Mouse (Mus musculus) megakaryocyte-erythroid progenitor cell, adult 5-6 weeks (primary cell): ENCODE data around the gene Slamf9. TPM values are rescaled to one million over a fixed set of nuclear protein-coding genes. Genes with fewer than 3 reads are reported as not detected.

Experiments
- ATAC-seq: replicated peaks from 2 replicates; pipeline ENCODE4 v1.8.0; 2016; ENCODE audit warnings: mild to moderate bottlenecking, inconsistent platforms; ENCODE audit not compliant: severe bottlenecking, poor library complexity, low FRiP score, low TSS enrichment
- total RNA-seq, 2 experiments: library from RNA; stranded (forward) in 1 of 2; stranded (reverse) in 1 of 2; fragments of 200-1000, 215-1000 nt in 1 of 2; fragments of >200 nt in 1 of 2; fragmentation: Nextera tagmentation in 1 of 2; gene quantifications; 2 replicates each; pipeline ENCODE4 v1.2.3; 2014 to 2017

The Slamf9 gene
- total RNA-seq, 2 experiments from 2014 or later: not detected

DNA sequence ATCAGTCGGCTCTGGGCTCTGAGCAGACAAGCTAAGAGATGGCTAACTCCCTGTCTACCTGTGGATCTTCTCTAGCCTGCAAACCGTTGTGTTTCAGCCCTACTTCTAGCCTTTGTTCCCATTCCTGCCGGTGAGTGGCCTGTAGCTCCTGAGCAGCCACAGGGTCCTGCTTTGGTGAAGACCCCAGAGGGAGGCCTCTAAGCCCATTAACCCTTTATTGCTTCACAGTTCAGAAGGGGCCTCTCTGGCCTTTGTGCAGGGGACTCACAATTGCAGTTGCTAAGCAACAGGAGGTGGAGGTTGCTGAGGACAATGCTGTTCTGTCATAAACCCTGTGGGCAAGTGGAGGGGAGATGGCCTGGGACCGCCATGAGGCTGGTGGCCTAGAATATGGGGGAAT, 11.1 kb downstream of the Slamf9 start:
- no peak for ATAC-seq

- ATAC-seq: no peak
These were observed 11.5 kb downstream of the Slamf9 start for GRCm38 (mm10) chr1:172486651-172487050.

DNA sequence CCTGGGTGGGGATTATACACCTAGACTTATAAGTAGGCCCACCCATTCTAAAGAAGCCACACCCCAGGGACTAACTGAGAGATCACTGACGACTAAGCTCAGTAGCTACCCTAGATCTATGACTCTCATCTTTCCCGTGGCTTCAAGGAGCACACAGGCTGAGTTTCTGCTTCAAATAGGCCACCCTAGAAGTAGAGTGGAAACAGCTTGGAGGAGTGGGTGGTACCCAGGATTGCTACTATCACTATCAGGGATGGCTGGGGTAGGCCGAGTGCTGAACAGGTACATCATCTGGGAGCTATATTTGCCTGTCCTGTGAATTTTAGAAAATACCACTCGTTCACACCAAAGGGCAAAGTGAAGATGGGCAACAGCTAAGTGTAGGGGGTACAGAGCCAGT, 12.7 kb downstream of the Slamf9 start:
- no peak for ATAC-seq

DNA sequence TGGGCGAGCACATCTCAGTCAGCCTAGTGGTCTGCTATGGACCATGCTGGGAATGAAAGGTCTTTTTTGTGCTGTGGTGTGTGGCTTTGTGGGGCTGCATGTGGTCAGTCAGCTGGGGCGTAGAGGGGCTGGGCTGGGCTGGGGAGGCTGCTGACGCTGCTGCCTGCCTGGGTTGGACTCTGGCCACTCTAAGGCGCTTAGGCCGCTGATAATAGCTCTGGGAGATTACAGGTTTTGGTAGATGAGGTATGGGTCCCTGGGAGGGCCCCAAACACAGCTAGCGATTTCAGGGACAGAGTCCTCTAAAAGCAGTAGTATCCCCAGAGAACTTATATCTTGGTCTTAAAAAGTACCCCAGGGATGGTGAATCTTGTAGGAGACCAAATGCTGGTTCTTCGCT, 13.7 kb downstream of the Slamf9 start:
- ATAC-seq: no peak

GRCm38 (mm10) chr1:172489585-172490250, 14.6 kb downstream of the Slamf9 start:
- ATAC-seq: 0 out of 2 replicates have a peak, but pooled peaks have one; percentile 7

DNA sequence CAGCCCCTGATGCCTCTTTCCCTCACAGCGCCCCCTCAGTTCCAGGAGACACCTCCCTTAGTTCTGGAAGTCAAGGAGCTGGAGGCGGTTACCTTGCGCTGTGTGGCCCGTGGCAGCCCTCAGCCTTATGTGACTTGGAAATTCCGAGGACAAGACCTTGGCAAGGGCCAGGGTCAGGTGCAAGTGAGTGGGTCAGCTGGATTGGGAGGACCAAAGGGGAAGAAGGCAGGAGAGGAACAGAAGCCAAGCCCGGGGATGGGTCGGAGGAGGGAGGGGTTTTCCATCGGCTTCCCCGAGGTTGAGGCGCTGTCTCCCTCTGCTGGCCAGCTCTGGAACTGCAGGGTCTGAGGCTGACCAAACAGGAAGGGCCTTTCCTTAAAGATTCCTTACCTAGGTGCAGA, 15.1 kb downstream of the Slamf9 start:
- peak; percentile 59 for ATAC-seq

DNA sequence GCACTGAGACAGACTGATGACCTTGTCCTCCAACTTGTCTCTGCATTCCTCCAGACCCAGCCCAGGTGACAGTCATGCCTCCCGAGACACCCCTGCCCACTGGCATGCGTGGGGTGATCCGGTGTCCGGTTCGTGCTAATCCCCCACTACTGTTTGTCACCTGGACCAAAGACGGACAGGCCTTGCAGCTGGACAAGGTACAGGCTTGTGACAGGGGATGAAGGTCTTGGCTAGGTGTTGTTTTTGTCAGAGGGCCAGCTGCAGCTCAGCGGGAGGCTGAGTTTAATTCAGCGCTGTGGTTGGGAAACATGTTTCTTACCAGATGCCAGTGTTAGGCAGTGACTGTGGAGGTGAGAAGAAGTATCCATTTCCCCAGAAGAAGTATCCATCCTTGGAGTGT, 16.9 kb downstream of the Slamf9 start:
- ATAC-seq: no peak

DNA sequence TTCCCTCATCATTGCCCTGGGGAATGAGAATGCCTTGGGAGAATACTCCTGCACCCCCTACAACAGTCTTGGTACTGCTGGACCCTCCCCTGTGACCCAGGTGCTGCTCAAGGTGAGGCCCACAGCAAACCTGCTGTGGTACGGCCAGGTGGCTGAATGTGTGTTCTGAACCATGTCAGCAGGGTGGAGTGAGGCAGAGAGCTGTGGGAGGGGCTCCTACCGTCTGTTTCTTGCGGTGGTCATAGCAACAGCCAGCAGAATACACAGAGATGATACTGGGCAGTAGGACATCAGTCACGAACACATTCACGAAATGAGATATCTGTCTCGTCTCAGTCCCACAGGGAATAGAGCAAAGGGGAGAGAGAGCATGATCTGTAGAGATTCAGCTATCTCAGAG, 18.4 kb downstream of the Slamf9 start:
- ATAC-seq: no peak

DNA sequence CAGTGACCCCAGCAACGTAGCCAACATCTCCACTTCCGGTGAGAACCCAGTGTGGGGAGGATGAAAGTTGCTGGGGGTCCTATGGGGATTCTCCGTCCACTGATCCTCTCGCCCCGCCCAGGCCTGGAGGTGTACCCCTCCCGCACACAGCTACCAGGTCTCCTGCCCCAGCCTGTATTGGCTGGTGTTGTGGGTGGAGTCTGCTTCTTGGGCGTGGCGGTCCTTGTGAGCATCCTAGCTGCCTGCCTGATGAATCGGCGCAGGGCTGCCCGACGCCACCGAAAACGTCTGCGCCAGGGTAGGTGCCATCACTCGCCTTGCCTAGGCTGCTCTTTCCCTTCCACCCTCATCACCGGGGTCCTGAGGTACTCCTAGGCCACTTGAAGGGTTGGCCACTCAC, 20.9 kb downstream of the Slamf9 start:
- no peak for ATAC-seq

DNA sequence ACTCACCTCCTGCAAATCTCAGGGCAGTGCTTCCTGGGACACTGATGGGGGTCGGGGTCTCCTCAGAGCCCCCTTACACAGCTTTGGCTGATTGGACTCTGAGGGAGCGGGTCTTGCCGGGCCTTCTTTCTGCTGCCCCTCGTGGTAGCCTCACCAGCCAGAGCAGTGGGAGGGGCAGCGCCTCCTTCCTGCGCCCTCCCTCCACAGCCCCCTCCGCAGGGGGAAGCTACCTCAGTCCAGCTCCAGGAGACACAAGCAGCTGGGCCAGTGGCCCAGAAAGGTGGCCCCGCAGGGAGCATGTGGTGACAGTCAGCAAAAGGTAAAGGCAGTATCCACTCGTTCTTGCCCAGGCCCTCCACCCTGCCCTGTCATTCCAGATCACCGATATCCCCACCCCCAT, 22.3 kb downstream of the Slamf9 start:
- no peak for ATAC-seq

GRCm38 (mm10) chr1:172499765-172500441, 24.7 kb downstream of the Slamf9 start, which contains the start of gene Tagln2:
Gene Tagln2 (plus strand): TSS chr1:172500047.
- ATAC-seq: peak; percentile 48

- peak; percentile 9 for ATAC-seq
These were observed 25.6 kb downstream of the Slamf9 start for GRCm38 (mm10) chr1:172500451-172501370.

GRCm38 (mm10) chr1:172501371-172502144, 26.4 kb downstream of the Slamf9 start:
- peak; percentile 6 for ATAC-seq

DNA sequence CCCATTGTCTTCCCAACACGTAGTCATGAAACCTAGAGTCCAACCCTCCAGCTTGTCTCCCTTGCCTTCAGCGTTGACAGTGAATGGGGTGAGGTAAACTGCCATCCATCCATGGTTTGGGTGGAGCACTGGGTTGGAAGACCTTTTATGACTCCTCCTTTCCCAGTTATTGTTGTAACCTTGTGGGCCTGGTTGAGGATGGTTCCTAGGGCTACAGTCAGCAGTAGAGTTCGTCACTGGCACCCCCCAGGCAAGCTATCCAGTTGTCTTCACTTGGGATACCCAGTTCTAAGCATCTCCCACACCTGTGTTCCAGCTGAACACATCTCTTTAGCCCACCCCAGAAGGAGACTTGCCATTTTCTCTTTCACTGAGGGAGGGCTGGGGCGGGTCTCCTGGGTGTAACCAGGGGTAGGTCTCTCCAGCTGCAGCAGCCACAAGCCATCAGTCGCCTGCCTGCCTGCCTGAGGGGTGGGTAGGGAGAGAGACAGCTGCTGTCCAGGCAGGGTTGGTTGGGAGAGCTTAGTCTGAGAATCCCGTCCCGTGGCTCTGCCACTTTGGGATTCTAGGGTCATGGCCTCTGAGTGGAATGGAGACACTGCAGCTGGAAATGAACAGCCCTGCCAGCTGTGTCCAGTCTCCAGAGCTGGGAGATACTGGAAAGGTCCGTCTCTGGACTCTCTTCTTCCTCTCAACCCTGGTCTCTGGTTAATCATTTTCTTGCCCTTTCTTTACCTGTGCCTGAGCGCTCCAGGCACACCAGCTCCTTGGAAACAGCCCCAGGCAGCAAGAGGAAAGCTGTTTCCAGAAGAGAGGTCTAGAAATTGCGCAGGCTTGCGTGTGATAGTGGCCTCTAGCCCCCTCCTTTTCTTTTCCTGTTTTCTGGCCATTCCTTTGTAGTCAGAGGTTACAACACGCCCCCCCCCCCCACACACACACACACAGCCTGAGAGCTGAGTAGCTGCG, 27.3 kb downstream of the Slamf9 start:
- no peak for ATAC-seq

DNA sequence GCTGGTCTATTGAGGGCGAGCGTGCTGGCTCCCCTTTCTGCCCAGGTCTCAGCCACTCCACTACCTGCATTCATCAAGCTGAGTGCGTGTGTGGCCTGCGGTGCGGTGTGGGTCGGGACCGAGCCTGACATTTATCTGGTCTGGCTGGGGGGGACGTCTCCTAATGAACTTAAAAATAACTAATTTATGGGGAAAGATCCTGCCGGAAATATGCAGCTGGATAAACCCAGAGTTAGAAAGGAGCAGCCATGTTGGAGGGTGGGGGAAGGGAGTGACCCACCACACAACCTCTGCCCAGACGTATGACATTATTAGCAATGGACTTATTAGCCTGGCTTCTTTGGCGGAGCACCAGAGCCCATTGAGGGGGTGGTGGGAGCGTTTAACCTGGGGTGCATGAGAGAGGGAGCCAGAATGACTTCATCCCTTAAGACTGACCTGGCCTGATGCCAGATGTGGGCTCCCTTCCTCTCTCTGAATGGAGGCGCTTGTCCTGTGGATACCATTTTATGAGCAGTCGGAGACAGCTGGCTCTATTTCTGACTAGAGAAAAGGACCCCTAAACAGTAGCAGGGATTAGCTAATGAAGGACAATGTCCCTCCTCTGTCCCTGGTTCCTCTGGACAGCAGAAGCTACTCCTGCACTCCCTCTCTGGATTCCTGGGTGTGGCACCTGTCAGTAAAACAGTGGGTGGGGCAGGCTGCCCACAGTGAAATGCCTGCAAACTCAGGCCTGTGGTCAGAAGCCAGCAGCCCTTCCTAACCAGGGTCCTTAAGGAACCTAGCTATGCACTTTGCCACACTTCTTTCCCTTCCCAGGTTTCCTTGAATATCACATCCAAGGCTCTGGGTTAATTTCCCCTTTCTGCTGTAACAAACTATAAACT, 28.2 kb downstream of the Slamf9 start:
- no peak for ATAC-seq

- ATAC-seq: no peak
These were observed 29.6 kb downstream of the Slamf9 start for GRCm38 (mm10) chr1:172504756-172505155.

- ATAC-seq: no peak
These were observed 31.8 kb downstream of the Slamf9 start for GRCm38 (mm10) chr1:172507001-172507400.
